Mouse (Mus musculus): ENCODE measurements around the gene Trak1.
"Not testable (repeated sequence)": the region's sequence is repeated elsewhere in the genome, so short reads cannot be mapped to it uniquely, and the experiment has no call there.

Trak1 gene

DNA sequence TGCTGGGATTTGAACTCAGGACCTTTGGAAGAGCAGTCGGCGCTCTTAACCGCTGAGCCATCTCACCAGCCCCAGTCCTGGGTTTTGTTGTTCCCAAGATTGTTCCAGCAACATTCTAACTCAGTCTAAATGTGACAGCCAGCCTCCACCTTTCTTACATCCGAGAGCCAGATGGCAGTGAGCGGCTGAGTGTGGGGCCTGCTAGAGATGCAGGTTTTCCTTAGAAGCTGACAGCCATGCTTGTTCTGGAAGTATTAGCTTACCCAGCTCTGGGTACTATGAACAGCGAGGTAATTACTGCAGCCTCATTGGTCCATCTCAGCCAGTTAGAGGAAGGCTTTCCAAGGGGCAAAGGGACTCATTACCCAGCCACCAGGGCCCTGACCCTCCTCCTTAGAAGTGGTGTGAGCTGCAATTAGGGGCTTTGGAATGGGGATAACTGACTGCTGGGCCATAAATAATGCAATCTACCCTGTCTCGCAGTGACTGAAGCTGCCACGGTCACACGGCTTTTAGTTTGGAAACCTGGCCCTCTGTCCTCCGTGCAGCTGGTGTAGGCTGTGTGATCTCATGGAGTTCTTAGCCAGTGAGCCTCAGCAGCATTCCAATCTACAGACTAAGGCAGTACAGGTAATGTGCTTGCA, 22.1 kb downstream of the Trak1 start:
- DNase-seq (ENCODE audit: low read depth, low spot score), result peak; percentile 79

DNA sequence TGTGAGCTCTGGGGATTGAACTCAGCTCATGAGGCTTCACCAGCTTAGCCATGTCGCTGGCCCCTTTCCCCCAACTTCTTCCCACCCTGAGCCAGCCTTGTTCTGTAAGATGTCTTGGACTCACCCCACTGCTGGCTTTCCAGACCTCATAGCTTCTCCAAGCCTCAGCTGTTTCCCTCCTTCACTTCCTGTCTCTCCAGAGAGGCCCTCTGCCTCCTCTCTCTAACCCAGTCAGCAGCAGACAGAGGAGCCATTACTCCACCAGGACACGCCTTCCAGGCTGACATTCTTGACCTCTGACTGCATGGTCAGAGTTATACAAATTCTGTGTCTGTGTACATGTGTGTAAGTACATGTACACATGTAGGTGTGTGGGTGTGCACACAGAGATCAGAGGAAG, 23.1 kb downstream of the Trak1 start:
- no peak for DNase-seq (ENCODE audit: low read depth, low spot score)

DNA sequence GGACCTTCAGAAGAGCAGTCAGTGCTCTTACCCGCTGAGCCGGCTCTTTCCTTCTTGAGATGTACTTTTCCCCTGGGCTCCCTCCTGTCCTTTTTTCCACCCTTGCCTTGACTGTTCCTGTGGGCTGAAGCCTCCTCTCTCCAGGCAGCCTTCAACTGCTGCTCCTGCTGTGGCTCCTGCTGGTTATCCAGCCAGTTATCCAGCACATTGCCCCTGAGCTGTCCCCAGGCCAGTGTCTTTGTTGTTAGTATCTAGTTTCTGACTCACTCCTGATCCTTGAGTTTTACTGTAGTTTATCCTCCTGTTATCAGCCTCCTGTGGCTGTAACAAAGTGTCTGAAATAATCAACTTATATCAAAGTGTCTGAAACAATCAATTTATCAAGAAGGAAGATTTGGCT, 23.8 kb downstream of the Trak1 start:
- no peak for DNase-seq (ENCODE audit: low read depth, low spot score)

GRCm38 (mm10) chr9:121322034-121322433, 24.7 kb downstream of the Trak1 start:
- DNase-seq (ENCODE audit: low read depth, low spot score), result no peak

GRCm38 (mm10) chr9:121328342-121328741, 31.0 kb downstream of the Trak1 start:
- DNase-seq (ENCODE audit: low read depth, low spot score), result not testable (repeated sequence)

- DNase-seq (ENCODE audit: low read depth, low spot score), result no peak
These were observed 31.9 kb downstream of the Trak1 start for GRCm38 (mm10) chr9:121329181-121329580.

GRCm38 (mm10) chr9:121330065-121330464, 32.8 kb downstream of the Trak1 start:
- no peak for DNase-seq (ENCODE audit: low read depth, low spot score)

DNA sequence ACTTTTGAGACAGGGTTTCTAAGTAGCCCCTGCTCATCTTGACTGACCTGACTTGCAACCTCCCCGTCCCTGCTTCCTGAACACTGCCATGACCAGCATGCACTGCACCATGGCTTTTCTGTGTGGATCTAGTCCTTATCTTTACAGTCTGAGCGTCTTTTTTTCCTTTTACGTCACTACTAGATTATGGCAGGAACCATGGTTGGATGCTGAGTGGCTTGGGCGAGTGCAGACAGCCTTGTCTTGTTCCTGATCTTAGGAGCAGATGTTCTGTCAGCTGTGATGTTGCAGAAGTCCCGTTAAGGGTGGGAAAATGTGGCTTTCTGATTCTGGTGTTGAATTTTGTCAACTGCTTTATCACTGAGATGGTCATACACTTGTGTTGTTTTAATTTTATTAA, 34.1 kb downstream of the Trak1 start:
- DNase-seq (ENCODE audit: low read depth, low spot score), result no peak

- peak; percentile 88 for DNase-seq (ENCODE audit: low read depth, low spot score)
These were observed 34.8 kb downstream of the Trak1 start for GRCm38 (mm10) chr9:121331878-121332630.

DNA sequence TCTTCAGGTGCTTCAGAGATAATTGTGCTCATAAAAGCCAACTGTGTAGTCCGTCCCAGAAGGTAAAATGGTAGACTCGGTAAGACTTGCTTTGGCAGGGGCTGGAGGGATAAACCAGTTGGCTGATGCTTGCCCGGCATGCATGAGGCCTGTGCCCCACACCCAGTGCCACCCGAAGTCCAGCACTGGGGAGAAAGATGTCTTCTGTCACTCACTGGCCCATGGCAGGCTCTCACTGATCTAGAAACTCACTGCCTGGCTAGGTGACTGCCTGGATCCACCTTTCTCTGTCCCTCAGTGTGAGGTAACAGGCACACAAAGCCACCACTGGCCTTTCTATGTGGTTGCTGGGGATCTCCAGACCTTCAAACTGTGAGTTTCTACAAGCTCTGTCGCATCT, 36.3 kb downstream of the Trak1 start:
- DNase-seq (ENCODE audit: low read depth, low spot score), result no peak

DNA sequence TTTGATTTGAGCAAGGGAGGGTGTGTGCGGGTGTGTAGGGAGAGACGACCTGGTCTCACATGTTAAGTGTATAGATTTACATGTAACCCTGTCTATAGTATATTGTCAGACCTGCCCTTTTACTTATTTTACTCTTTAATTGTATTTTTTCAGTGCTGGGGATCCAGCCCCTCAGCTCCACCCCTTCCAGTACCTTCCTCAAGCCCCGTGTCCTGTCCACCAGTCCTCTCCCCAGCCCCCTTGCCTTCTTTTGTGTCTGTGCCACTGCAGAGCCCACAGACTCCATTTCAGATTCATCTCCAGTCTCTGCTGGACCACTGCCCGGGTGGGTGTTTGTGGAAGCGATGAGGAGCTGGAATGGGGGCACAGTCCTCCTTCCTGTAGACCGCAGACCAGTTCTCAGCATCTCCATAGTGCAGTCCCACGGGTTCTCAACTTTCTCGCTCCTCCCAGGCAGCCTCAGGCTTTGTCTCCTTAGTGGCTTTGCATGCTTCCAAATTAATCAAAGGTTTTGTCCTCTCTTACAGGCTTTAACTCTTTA, 37.1 kb downstream of the Trak1 start:
- no peak for DNase-seq (ENCODE audit: low read depth, low spot score)

DNA sequence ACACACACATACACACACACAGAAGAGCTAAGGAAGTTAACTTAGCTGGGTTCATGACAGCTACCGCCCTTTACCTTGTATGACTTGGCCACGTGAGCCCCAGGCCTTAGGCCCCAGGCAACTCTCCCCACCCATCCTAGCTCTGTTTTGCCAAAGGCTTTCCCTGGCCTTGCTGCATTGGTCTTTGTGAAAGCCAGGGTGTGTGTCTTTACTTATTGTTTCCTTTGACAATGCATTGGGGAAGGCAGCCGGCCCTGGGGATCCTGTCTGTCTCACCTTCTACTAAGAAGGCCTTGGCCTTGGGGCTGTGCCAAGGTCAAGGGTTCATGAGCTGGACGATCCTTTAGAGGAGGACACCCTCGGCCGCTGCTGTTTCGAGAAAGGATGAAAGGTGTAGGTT, 38.3 kb downstream of the Trak1 start:
- DNase-seq (ENCODE audit: low read depth, low spot score), result no peak

GRCm38 (mm10) chr9:121336324-121336946, 39.1 kb downstream of the Trak1 start:
- no peak for DNase-seq (ENCODE audit: low read depth, low spot score)

DNA sequence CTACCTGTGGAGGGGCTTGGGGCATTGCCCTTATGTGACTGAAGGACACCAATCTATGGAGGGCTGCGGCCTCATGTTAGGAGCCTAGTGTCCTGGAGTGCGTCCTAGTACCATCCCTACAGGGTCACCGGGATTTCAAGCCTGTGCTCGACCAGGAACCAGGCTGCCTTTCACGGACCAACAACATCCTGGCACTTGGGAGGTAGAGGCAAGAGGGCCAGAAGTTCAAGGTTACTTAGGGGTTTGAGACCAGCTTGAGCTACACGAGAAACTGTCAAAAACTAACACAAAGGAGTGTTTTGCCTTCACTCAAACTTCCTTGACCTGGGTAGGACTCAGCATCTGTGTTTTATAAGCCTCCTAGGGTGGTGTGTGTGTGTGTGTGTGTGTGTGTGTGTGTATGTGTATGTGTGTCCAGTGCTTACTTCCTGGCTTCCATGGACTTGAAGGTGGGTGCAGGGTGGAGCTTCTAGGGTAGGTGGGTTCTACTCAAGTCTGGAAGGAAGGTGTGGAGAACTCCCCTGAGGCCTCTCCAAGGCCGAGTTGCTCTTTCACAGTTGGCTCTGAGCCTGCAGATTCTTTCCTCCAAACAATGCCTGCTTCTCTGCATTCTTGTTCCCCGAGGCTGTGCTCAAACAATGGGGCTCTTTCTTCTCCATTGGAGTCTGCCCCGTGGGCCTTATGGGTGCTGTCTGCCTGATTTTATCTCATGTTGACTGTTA, 40.1 kb downstream of the Trak1 start:
- no peak for DNase-seq (ENCODE audit: low read depth, low spot score)

- no peak for DNase-seq (ENCODE audit: low read depth, low spot score)
These were observed 40.6 kb downstream of the Trak1 start for GRCm38 (mm10) chr9:121337938-121338289.

GRCm38 (mm10) chr9:121341832-121342231, 44.5 kb downstream of the Trak1 start:
- DNase-seq (ENCODE audit: low read depth, low spot score), result peak; percentile 66

- no peak for DNase-seq (ENCODE audit: low read depth, low spot score)
These were observed 45.3 kb downstream of the Trak1 start for GRCm38 (mm10) chr9:121342510-121343110.

- no peak for DNase-seq (ENCODE audit: low read depth, low spot score)
These were observed 46.0 kb downstream of the Trak1 start for GRCm38 (mm10) chr9:121343122-121343876.

GRCm38 (mm10) chr9:121344344-121344743, 47.0 kb downstream of the Trak1 start:
- no peak for DNase-seq (ENCODE audit: low read depth, low spot score)

DNA sequence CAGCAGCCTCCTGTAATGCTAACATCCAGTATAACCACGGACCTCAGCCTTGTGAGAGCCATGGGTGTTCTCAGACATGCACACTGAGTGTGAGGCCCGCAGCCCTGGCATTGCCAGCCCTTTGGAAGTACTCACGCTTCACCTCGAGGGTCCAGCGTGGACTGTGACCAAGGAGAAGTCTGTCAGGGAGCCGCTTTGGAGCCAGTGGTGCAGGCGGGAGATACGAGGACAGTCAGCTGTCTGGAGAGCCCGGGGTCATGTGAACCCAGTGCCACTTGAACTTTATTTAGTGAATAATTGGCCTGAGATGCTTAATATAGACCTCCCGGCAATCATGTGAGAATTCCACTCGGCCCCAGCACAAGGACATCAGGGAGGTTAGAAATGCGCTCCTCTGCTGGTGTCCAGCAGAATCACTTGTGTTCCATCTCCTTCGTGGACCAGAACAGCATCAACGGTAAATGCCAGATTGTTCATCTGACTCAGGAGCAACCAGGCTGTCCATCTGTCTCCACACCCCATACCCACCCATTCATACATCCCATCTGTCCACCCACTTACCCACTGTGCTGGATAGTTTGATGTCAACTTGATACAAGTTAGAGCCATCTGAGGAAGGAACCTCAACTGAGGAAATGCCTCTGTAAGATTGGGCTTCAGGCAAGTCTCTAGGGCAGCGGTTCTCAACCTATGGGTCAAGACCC, 48.3 kb downstream of the Trak1 start:
- DNase-seq (ENCODE audit: low read depth, low spot score), result no peak
